Mouse (Mus musculus) ovary, postnatal 14 days (tissue): ENCODE measurements around the gene Gm20888.
"Not testable (repeated sequence)": the region's sequence is repeated elsewhere in the genome, so short reads cannot be mapped to it uniquely, and the experiment has no call there.

ENCODE experiments used
- DNase-seq: peaks from one replicate; pipeline ENCODE4 v3.0.0; 2022; ENCODE audit warnings: low spot score

Gene Gm20888

GRCm38 (mm10) chrY:70441582-70441981 lies at the start of gene Gm20888:
Gene Gm20888 (plus strand): TSS chrY:70441882.
- not testable (repeated sequence) for DNase-seq
